Mouse (Mus musculus) cortical plate, adult 2 months (tissue): ENCODE measurements around the gene Cspg4.

Experiments
- CTCF ChIP-seq: fragments of 200-500 bp; IDR thresholded peaks from 2 replicates; pipeline ENCODE4 v1.5.1; 2011; ENCODE audit warnings: mild to moderate bottlenecking, control low read depth, low read length; ENCODE audit not compliant: insufficient read depth; ENCODE audit errors: extremely low read depth
- POLR2A ChIP-seq: fragments of 200-500 bp; IDR thresholded peaks from 2 replicates; pipeline ENCODE4 v1.6.1; 2011; ENCODE audit warnings: mild to moderate bottlenecking, low read length, control low read depth; ENCODE audit not compliant: insufficient read depth; ENCODE audit errors: extremely low read depth

GRCm38 (mm10) chr9:56930556-56930955, 65.7 kb downstream of the Cspg4 start:
- no peak for TF ChIP-seq CTCF
- no peak for TF ChIP-seq POLR2A
